Mouse (Mus musculus): ENCODE data around the gene Gstm2.

- no peak for TF ChIP-seq CTCF (IDR thresholded peaks at IDR 0.05; ENCODE audit: insufficient read depth, low read length)
- no peak for TF ChIP-seq POLR2A (IDR thresholded peaks at IDR 0.05; ENCODE audit: borderline replicate concordance, extremely low read depth, low read depth, low read length)
These were observed 10.3 kb upstream of the Gstm2 start for GRCm38 (mm10) chr3:107996576-107996975.

All from lung, adult 2 months (tissue).